25 mouse cellular contexts compared by ENCODE assay signal in genomic region chr3:26230006-26230405, GRCm38 (mm10).
DNase-seq lines count a peak whose midpoint lies in the region; TF ChIP-seq lines count a peak whose summit lies in the region.
"Had no signal": no experiment of that assay in that cellular context is flagged by ENCODE, and none has a peak within 500 bp of the region (broad histone marks: within the 10 kb centered on the region; RNA-seq: fewer than 3 reads in every experiment).

No protein-coding gene starts in this region.

- no peaks in the 10 kb centered on the region for H3K79me2 ChIP-seq in MEL (ENCODE audit: control insufficient read depth, insufficient read depth, low read length, poor library complexity)

- TF ChIP-seq POLR2A in MEL (IDR thresholded peaks at IDR 0.05; ENCODE audit: control insufficient read depth in 1 of 2, insufficient read depth in 1 of 2, low read depth in 1 of 2, low read length in 2 of 2, poor library complexity in 1 of 2), result no peak

- TF ChIP-seq CTCF in layer of hippocampus, adult 2 months (conservative IDR thresholded peaks at IDR 0.05), result no peak
- no peak for TF ChIP-seq CTCF in MEL (IDR thresholded peaks at IDR 0.05 in 2 of 3, conservative IDR thresholded peaks at IDR 0.05 in 1 of 3; ENCODE audit: control insufficient read depth in 1 of 3, insufficient read depth in 1 of 3, low read depth in 2 of 3, low read length in 3 of 3, poor library complexity in 1 of 3, severe bottlenecking in 1 of 3)

- no peak overlapping the region for H3K4me3 ChIP-seq in layer of hippocampus, adult 2 months
- H3K4me3 ChIP-seq in MEL (ENCODE audit: control insufficient read depth in 1 of 2, insufficient read depth in 1 of 2, low read depth in 2 of 2, low read length in 2 of 2), result no peak overlapping the region
- H3K4me3 ChIP-seq: embryonic facial prominence, embryonic 12.5 days; erythroblast, embryonic 14.5 days; forebrain, embryonic 13.5 days; gastrocnemius, adult 2 months; heart, embryonic 12.5 days; hindbrain, embryonic 13.5 days; limb, embryonic 13.5 days; liver, embryonic 13.5 days had no signal

- no peaks in the 10 kb centered on the region for H3K9me3 ChIP-seq in MEL (replicated peaks; ENCODE audit: insufficient read depth, low read length)
- H3K9me3 ChIP-seq: embryonic facial prominence, embryonic 12.5 days; forebrain, embryonic 13.5 days; heart, embryonic 12.5 days; hindbrain, embryonic 13.5 days; limb, embryonic 13.5 days; liver, embryonic 13.5 days had no signal

- no peak overlapping the region for H3K9ac ChIP-seq in MEL (ENCODE audit: control insufficient read depth, low read depth, low read length, poor library complexity, severe bottlenecking)
- H3K9ac ChIP-seq: embryonic facial prominence, embryonic 12.5 days; forebrain, embryonic 13.5 days; heart, embryonic 12.5 days; hindbrain, embryonic 13.5 days; limb, embryonic 13.5 days; liver, embryonic 13.5 days; lung, embryonic 14.5 days had no signal

- peaks cover 10 to 19% of the 10 kb centered on the region in 2 experiments for H3K4me1 ChIP-seq in MEL (ENCODE audit: control insufficient read depth in 1 of 2, insufficient read depth in 2 of 2, low read length in 2 of 2)
- H3K4me1 ChIP-seq: embryonic facial prominence, embryonic 12.5 days; heart, embryonic 12.5 days; limb, embryonic 13.5 days; liver, embryonic 13.5 days had no signal

- H3K27ac ChIP-seq in layer of hippocampus, adult 2 months, result no peak overlapping the region
- peak overlapping the region; percentile 32; the same call in 1 of the 2 replicates for H3K27ac ChIP-seq in MEL (ENCODE audit: control insufficient read depth, low read depth, low read length)
- H3K27ac ChIP-seq: embryonic facial prominence, embryonic 12.5 days; forebrain, embryonic 13.5 days; gastrocnemius, adult 2 months; hindbrain, embryonic 13.5 days; limb, embryonic 13.5 days; liver, embryonic 13.5 days had no signal

- no peaks in the 10 kb centered on the region for H3K27me3 ChIP-seq in MEL (ENCODE audit: control insufficient read depth in 1 of 2, insufficient read depth in 2 of 2, low read length in 2 of 2)
- H3K27me3 ChIP-seq: embryonic facial prominence, embryonic 12.5 days; forebrain, embryonic 13.5 days; heart, embryonic 12.5 days; hindbrain, embryonic 13.5 days; limb, embryonic 13.5 days; liver, embryonic 13.5 days had no signal

- peaks cover 0 to 21% of the 10 kb centered on the region in 2 experiments; a peak in 2 of 4 replicates for H3K36me3 ChIP-seq in MEL (ENCODE audit: control insufficient read depth in 1 of 2, insufficient read depth in 2 of 2, low read length in 2 of 2)
- H3K36me3 ChIP-seq: embryonic facial prominence, embryonic 12.5 days; heart, embryonic 12.5 days; hindbrain, embryonic 13.5 days; limb, embryonic 13.5 days; liver, embryonic 13.5 days had no signal

- peak; percentile 66 to 75 for TF ChIP-seq EP300 in MEL (IDR thresholded peaks at IDR 0.05; ENCODE audit: low read depth in 1 of 2, low read length in 2 of 2)

- no peak for TF ChIP-seq RAD21 in MEL (IDR thresholded peaks at IDR 0.05; ENCODE audit: low read depth, low read length)

- peak; percentile 6 to 21 for DNase-seq in layer of hippocampus, adult 2 months (ENCODE audit: low spot score in 2 of 2)
- DNase-seq in layer of hippocampus, postnatal 14 days (ENCODE audit: low spot score in 2 of 2), result no peak
- DNase-seq in MEL (ENCODE audit: low read depth, low spot score), result peak; percentile 67
- peak; percentile 61 to 87 for DNase-seq in frontal cortex, postnatal 36 days (ENCODE audit: low spot score in 2 of 2)
- peak; percentile 42 for DNase-seq in right cerebral cortex, postnatal 25 days
- no peak for DNase-seq in cerebellum, postnatal 10 days
- no peak for DNase-seq in kidney, postnatal 14 days
- DNase-seq: adrenal gland, postnatal 25 days; B cell, adult 2 months; cerebellum, adult 18-20 months; gastrocnemius, adult 2 months; heart, postnatal 14 days; kidney, adult 8-10 months; kidney, postnatal 36 days; liver, embryonic 13.5 days; lung, embryonic 14.5 days; lung, postnatal 36 days; spleen, adult 18-20 months; thymus, postnatal 4 days had no signal

TF ChIP-seq in MEL, 35 proteins besides CTCF, POLR2A, EP300 and RAD21:
- TF ChIP-seq CHD2 (IDR thresholded peaks at IDR 0.05; ENCODE audit: low read length) (no peak), MEF2A (IDR thresholded peaks at IDR 0.05; ENCODE audit: extremely low read depth, insufficient replicate concordance, low read depth, low read length, poor library complexity, severe bottlenecking) (no peak), GATA1 (IDR thresholded peaks at IDR 0.05; ENCODE audit: low read depth, low read length) (peak; percentile 41), MAFK (IDR thresholded peaks at IDR 0.05; ENCODE audit: borderline replicate concordance, low read depth, low read length) (peak; percentile 81; the same call in 1 of the 2 replicates), ETS1 (IDR thresholded peaks at IDR 0.05; ENCODE audit: low read depth, low read length) (peak; percentile 96), GABPA (IDR thresholded peaks at IDR 0.05; ENCODE audit: low read depth, low read length) (peak; percentile 38; the same call in 1 of the 2 replicates), SMC3 (IDR thresholded peaks at IDR 0.05; ENCODE audit: low read depth, low read length) (no peak), TCF12 (IDR thresholded peaks at IDR 0.05; ENCODE audit: low read depth, low read length) (0 out of 2 replicates have a peak, but pooled peaks have one; percentile 39), USF1 (IDR thresholded peaks at IDR 0.05; ENCODE audit: low read depth, low read length) (no peak), MYC (IDR thresholded peaks at IDR 0.05; ENCODE audit: low read depth, low read length) (no peak)

Comparison
In these comparisons a context has a peak if more than half of its experiments do, and no peak if none do; other contexts are left out.
1. DNase-seq: peak in layer of hippocampus, adult 2 months (2 of 2), MEL (single experiment), frontal cortex, postnatal 36 days (2 of 2) and right cerebral cortex, postnatal 25 days (single experiment); none in layer of hippocampus, postnatal 14 days (0 of 2), cerebellum, postnatal 10 days (0 of 2) and kidney, postnatal 14 days (single experiment).